Mouse (Mus musculus) G1E (cell line): ENCODE results near the gene E2f1.

Experiments
- CTCF ChIP-seq: IDR thresholded peaks from 2 replicates; pipeline ENCODE4 v1.5.1; 2012; ENCODE audit warnings: low read depth, low read length, inconsistent platforms, mixed read lengths
- GATA2 ChIP-seq: IDR thresholded peaks from 2 replicates; pipeline ENCODE4 v1.6.1; 2012; ENCODE audit warnings: low read depth, low read length, inconsistent platforms, borderline replicate concordance
- POLR2AphosphoS5 ChIP-seq: IDR thresholded peaks from 2 replicates; pipeline ENCODE4 v1.6.1; 2012; ENCODE audit warnings: low read depth, low read length, inconsistent platforms; ENCODE audit not compliant: insufficient replicate concordance
- TAL1 ChIP-seq: conservative IDR thresholded peaks from 2 replicates; pipeline ENCODE4 v1.6.1; 2012; ENCODE audit warnings: low read depth, low read length, inconsistent platforms, mixed read lengths

GRCm38 (mm10) chr2:154563612-154564170 lies 6.0 kb downstream of the E2f1 start:
- TF ChIP-seq TAL1 (no peak), CTCF (no peak), GATA2 (no peak), POLR2AphosphoS5 (no peak)
